Mouse (Mus musculus): ENCODE data around the gene Nhlrc1. TPM values are rescaled to one million over a fixed set of nuclear protein-coding genes. Genes with fewer than 3 reads are reported as not detected.

Nhlrc1 gene
- 9.7 TPM for polyA plus RNA-seq (2014; fragmentation: Illumina TruSeq; extraction: RNeasy Lipid Tissue Mini Kit (QIAGEN cat#74804); ENCODE audit: low read depth, low replicate concordance)

GRCm38 (mm10) chr13:47014334-47015194, at the start of gene Nhlrc1:
Gene Nhlrc1 (minus strand): TSS chr13:47014850.

DNA sequence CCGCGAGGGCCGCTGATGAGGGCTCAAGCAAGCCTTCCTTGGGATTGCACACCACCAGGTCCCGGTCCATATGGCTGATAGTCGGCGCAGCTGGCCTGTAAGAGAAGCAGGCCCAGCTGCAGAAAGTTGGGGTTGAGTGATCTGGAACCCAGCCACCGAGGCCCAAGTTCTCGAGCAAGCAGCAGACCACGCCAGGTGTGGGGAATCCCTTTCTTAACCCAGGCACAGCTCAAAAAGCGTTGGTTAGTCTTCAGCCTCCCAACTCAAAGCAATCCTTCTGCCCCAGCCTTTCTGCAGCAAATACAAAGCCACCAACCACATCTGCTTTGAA, 29.9 kb upstream of the Nhlrc1 start, which contains the start of gene Tpmt:
Gene Tpmt, minus strand, starts transcription at position 121 of the 331 bp plus-strand sequence.

DNA sequence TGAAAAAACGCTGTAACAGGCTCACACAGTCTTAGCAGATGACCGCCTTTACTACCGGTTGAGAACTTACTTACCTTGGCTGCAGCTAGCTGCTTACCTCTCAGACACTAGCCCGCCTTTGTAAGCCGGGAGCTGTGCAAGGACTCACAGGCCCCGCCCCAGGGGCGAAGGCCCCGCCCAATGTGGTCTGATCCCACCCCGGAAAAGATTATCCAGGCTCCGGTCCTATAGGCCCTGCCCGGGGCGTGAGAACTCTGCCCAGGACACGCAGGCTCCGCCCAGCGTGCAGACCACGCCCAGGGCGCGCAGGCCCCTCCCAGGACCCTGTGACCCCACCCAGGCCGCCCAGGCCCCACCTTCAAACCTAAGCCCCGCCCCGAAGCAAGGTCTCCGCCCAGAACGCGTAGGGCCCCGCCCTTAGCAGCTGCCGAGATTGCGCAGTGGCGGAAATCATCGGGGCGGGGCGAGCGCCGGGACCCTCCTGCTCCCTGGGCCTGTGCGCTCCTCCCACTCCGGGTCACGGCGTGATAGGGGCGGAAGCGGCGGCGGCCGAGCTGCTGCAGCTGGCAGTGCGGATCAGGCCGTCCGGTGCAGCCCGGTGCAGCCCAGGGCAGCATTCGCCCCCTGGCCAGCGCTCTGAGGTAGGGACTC, 28.5 kb upstream of the Nhlrc1 start, which contains the start of gene Kdm1b:
Gene Kdm1b, plus strand, starts transcription at position 470 of the 651 bp plus-strand sequence.

Other genes with a start within 250 kb of the Nhlrc1 start
- gene Kif13a, start 85.0 kb downstream of the Nhlrc1 start, polyA plus RNA-seq (2014; fragmentation: Illumina TruSeq; extraction: RNeasy Lipid Tissue Mini Kit (QIAGEN cat#74804); ENCODE audit: low read depth, low replicate concordance): 15.4 TPM
- gene Kdm1b, start 28.6 kb upstream of the Nhlrc1 start, polyA plus RNA-seq (2014; fragmentation: Illumina TruSeq; extraction: RNeasy Lipid Tissue Mini Kit (QIAGEN cat#74804); ENCODE audit: low read depth, low replicate concordance): 40.5 TPM
- gene Tpmt, start 29.9 kb upstream of the Nhlrc1 start, polyA plus RNA-seq (2014; fragmentation: Illumina TruSeq; extraction: RNeasy Lipid Tissue Mini Kit (QIAGEN cat#74804); ENCODE audit: low read depth, low replicate concordance): 11.0 TPM
- 400 TPM for gene Dek, start 91.4 kb upstream of the Nhlrc1 start, polyA plus RNA-seq (2014; fragmentation: Illumina TruSeq; extraction: RNeasy Lipid Tissue Mini Kit (QIAGEN cat#74804); ENCODE audit: low read depth, low replicate concordance)
- 4.8 TPM for gene Rnf144b, start 107.8 kb upstream of the Nhlrc1 start, polyA plus RNA-seq (2014; fragmentation: Illumina TruSeq; extraction: RNeasy Lipid Tissue Mini Kit (QIAGEN cat#74804); ENCODE audit: low read depth, low replicate concordance)

All from adrenal gland, adult 10 weeks (tissue).